Mouse (Mus musculus) T-helper 17 cell (primary cell): ENCODE data around the gene Ccl2.

Source experiments
- in situ Hi-C, 2 experiments: fragments of 300-600 bp; cut with MboI, MseI; formaldehyde crosslinking; loops; 1 replicate in 1 of 2; 2 replicates in 1 of 2; pipeline ENCODE4 v1.15.1; 2025; ENCODE audit warnings: high pct_unique_total_duplicates in 2 of 2

Ccl2 gene

GRCm38 (mm10) chr11:82035356-82035755 lies at the start of gene Ccl2:
Ccl2 (plus strand) TSS chr11:82035571.
- in situ Hi-C loops: no loop called here

GRCm38 (mm10) chr11:81996172-81996841 lies 39.1 kb upstream of the Ccl2 start:
- in situ Hi-C loops: no loop called here

DNA sequence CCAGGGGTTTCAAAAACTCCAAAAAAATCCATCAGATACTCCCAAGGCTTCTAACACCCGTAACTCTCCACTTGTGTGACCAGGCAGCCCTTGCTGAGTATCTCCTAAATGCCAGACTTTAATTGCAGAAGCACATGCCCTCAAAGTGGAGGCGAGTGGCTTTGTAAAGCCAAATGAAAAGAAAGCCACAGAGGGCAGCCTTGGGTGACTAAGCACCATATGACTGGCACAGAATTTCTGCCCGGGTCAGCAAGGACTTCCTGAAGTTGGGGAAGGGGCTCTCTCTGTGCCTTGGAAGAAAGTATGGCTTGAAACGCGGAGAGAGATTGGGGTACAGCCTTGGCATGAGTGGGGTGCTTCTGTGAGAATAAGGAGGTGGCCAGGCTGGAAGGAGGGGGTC lies 38.3 kb upstream of the Ccl2 start:
- in situ Hi-C loops: no loop called here

DNA sequence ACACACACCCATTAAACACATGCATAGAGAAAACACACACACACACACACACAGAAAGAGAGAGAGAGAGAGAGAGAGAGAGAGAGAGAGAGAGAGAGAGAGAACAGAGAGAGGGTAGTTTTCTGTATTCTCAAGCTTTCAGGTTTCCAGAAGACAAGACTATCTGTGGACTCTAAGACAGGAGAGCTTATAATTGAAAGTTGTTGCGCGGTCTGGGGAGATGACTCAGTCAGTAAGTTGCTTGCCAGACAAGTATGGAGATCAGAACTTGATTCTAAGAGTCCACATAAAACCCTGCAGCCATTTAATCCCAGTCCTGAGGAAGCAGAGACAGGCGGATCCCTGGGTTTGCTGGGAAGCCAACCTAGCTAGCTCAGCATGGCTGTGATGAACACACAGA lies 36.7 kb upstream of the Ccl2 start:
- in situ Hi-C loops: no loop called here

- in situ Hi-C loops: no loop called here
These were observed 35.9 kb upstream of the Ccl2 start for GRCm38 (mm10) chr11:81999469-81999868.

DNA sequence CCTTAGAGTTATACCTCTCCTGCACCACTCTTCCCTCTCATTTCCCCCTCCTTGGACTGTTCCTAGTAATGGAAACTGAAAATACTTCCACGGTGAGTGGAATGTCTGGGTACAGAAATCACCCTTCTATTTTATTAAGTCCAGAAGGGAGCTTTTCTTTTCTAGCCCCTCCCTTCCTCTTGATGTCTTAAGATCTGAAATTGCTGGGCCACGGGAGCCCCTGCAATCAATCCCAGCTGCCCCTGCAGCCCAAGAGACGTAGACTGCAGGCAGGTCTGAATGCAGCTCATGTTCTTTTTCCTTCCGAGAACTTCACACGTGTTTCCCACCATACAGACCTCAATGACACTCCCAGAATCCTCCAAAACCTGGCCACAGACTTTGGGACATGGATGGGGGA lies 34.8 kb upstream of the Ccl2 start:
- in situ Hi-C loops: no loop called here

GRCm38 (mm10) chr11:82004810-82005209 lies 30.6 kb upstream of the Ccl2 start:
- in situ Hi-C loops: no loop called here

GRCm38 (mm10) chr11:82006796-82007423 lies 28.5 kb upstream of the Ccl2 start:
- in situ Hi-C loops: no loop called here

DNA sequence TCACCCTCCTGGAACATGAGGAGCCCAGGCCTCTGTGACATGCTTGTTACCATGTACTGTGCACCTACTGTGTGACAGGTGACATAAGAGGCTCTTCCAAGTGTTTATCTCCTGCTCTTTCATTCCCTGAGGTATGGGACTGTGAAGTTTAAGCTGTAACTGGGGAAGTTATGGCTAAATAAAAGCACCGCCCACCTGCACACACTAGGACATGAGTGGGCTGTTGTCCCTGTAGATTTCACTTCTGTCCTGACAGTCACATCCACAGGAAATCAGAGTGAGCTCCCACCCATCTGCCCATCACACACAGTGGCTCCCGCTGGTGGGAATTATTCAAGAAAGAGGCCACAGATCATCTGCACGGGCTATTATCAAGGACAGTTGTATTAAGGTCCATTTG lies 25.3 kb upstream of the Ccl2 start:
- in situ Hi-C loops: no loop called here

DNA sequence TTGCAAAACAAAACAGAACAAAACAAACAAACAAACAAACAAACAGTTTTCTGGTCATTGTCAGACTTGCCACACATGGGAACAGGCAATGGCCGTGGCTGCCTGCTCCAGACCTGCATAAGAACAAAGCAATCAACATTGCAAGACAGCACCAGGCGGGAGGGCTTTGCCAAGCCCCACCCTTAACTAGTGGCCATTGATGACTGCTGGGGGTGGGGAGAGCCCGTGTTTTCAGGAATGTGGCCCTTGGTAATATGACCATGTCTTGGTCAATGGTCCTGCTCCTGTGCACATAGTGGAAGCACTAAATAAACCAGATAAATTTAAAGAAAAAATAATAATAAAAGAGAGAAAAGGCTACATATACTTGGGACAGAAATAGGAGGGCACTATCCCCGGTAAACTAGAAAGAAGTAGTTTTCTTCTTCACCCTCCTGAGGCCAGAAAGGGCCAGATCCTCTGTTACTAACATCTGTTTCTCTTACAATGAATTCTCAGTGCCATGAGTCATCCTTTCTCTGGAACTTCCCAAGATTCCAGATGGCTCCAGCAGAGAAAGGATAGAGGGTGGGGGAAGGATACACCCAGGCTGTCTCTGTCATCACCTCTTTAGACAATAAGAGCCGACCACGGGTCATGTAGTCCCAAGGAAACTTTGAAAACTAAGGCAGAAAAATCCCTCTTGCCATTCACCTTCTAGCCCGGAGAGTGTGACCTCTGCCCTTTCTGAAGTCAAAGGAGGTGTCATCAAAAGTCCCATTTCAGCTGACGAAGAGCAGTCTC lies 23.8 kb upstream of the Ccl2 start:
- in situ Hi-C loops: no loop called here

DNA sequence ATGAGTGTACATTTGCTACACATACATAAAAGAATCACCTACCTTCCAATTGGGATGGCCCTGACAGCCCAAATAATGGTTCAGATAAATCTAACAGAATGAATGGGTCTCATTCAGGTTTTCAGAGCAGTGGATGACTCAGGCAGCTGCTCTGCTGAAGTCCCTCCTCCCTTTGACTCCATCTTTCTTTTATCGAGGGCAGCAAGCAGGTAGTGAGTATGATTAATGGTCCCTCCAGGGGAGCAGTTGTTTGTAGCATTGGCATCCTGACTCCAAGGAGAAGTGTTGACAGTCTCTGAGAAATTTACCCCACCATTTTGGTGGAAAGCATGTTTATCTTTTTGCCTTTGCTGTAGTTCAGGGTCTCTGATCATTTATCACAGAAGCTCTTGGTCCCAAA lies 21.6 kb upstream of the Ccl2 start:
- in situ Hi-C loops: no loop called here

DNA sequence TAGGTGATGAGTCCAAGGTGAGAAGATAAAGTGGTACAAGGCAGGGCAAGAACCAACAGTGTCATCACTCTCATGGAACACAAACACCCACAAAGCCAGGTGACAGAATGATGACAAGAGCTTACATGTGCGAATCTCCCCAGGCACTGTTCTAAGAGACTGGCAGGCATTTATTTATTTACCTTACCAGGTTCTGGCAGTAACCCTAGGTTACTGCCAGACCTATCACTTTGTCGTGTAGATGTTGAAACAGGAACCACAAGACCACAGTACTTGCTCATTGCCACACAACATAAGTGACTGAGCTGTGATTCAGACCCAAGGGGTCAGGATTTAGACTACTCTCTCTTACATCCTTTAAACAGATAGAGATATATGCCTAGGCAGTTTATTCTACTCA lies 20.3 kb upstream of the Ccl2 start:
- in situ Hi-C loops: no loop called here

DNA sequence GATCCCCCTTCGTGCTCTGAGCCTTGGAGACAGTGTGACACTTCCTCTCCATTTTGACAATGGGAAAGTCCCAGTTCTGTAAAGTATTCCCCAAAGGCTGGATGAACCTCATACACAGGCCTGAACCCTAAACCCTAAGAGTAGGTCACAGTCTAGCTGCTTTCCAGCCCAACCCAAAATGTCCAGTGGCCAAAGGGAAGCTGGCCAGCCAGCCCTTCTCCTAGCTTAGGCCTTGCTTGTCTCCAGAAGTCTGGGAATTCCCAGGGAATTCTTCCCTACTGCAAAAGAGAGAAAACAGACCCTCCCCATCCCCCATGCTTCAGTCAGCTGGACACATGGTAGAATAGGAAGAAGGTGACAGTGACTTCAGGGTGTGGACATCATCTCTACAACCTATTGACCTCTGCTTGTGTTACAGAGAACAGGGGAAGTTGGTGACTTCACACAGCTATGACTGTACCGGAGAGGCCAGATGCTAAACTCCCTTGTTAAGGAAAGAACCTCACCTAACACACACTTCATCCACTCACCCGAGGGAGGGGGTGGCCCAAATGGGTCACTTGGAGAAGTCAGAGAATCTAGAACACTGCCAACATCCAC lies 19.1 kb upstream of the Ccl2 start:
- in situ Hi-C loops: no loop called here

DNA sequence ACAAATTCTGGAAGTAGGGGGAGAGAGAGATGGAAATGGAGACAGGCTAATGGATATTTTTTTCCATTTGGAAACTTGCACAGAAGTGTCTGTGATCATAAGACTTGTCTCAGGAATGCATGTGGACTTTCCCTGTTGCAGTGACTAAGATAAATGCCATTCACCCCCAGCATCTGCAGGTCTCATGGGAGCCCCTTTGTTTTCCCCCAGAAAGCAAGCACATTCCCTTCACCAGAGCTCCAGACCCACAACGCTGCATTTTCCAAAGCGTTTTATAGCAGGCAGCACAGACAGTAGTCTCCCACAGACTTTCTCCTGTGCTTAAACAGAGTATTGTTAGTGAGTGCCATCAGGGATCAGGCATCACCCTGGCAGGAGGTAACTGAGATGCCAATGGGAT lies 16.0 kb upstream of the Ccl2 start:
- in situ Hi-C loops: no loop called here

DNA sequence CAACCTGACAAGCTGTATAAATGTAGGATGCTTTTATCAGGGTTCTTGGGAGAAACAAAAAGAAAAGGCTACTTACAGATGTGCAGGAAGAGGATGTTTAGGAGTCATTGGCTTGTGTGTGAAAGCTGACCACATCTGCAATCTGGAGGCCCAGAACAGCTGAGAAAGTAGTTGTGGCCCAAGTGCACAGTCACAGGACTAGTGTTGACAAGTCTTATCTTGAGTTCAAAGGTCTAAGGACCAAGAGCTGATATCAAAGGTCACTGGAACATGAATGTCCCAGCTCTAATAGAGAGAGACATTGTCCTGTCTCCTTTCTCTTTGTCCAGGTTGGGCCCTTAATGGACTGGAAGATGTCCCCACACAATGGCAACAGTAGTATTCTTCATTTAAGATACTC lies 15.6 kb upstream of the Ccl2 start:
- in situ Hi-C loops: no loop called here

GRCm38 (mm10) chr11:82021406-82021805 lies 14.0 kb upstream of the Ccl2 start:
- in situ Hi-C loops: no loop called here

- in situ Hi-C loops: no loop called here
These were observed 12.8 kb upstream of the Ccl2 start for GRCm38 (mm10) chr11:82022504-82023056.

DNA sequence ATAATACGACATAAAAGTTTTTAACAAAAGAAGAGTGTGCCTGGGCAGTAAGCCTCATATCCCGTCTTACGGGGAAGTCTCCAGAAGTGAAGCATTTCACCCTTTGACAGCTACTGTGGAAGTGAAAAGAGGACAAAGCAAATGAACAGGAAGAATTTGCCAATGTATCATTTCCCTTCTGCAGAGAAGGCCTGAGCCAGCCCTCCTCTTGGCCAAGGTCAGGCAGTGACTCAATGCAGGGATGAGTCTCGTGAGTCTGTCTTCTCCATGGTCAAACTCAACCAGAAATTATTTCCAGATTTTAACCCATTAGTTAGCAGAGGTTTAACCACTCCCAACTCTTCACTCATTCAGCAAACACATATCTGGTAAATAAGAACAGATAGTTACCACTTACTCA lies 11.6 kb upstream of the Ccl2 start:
- in situ Hi-C loops: no loop called here

GRCm38 (mm10) chr11:82030171-82030570 lies 5.2 kb upstream of the Ccl2 start:
- in situ Hi-C loops: no loop called here

DNA sequence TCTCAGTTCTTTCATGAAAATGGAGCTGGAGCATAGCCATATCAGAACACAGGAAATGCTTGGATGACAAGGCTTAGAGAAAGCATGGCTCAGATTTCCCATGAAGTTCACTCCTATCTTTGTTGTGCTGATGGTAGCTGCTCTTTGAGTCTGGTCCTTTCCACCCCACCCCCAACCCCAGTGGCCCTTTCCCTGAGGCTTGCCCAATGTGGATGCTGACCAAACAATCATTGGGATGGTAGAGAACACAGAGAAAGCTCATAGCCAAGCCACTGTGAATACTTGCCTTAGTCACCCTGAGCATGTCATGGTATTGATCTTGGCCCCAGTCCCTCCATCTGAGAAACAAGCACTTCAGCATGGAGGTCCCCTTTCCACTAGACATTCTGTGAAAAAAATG lies 3.2 kb upstream of the Ccl2 start:
- in situ Hi-C loops: no loop called here

DNA sequence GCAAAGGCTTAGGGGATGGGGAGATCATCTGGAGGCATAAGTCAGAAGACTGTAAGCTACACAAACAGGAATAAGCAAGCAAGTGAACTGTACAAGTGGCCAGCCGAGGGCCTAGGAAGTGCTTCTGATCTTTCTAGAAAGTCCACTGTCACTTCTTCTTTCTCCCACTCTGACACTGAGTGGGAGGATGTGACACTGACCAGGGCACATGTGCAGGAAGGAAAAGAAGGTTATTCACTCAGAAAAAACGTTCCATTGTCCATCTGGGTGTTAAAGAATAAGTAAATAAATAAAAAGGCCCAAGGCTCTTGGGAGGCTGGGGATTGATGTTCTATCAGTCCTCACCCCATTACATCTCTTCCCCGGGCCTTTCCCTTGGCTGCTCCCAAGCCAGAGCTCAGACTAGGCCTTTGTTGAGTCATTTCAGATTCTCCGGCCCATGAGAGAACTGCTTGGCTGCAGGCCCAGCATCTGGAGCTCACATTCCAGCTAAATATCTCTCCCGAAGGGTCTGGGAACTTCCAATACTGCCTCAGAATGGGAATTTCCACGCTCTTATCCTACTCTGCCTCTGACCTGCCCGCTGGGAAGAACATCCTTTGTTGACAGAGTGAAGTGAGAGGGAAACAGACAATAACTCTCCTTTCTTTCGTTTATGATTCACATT lies 2.6 kb upstream of the Ccl2 start:
- in situ Hi-C loops: no loop called here

DNA sequence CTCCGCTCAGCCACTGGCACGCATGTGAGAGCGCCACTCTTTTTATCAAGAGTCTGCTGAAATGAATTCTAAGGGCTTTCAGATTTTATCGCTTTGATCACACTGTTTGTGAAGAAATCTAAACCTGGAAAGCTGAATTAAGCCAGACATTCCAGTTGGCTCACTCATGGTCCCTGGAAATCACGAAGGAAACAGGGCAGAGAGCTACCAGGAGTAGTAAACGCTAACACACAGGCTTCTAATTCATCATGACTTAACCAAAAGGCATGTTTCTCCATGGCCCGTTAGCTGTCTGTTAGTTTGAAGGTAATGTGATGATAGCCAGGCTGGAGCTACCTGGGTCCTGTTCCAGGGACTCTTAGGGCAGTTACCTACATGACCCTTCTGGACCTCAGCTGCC lies 925 bp upstream of the Ccl2 start:
- in situ Hi-C loops: no loop called here
